Mouse (Mus musculus) liver, embryonic 15.5 days (tissue): ENCODE measurements around the gene Fzd2. TPM values are rescaled to one million over a fixed set of nuclear protein-coding genes. Genes with fewer than 3 reads are reported as not detected.
"Not testable (repeated sequence)": the region's sequence is repeated elsewhere in the genome, so short reads cannot be mapped to it uniquely, and the experiment has no call there.

Experiments used
- ATAC-seq: fragments of 200-750 bp; cut with Nextera tagmentation; 2 replicates; pipeline ENCODE4 v1.8.0; 2017; ENCODE audit warnings: moderate number of reproducible peaks, mild to moderate bottlenecking, moderate library complexity; ENCODE audit not compliant: insufficient read depth
- H3K27ac ChIP-seq: fragments of 300-500 bp; sonication (generic); replicated peaks from 2 replicates; pipeline ENCODE4 v1.5.1; 2015; ENCODE audit warnings: mild to moderate bottlenecking, inconsistent platforms
- H3K27me3 ChIP-seq: fragments of 300-500 bp; sonication (generic); 2 replicates; pipeline ENCODE4 v1.6.1; 2015; ENCODE audit warnings: mild to moderate bottlenecking, inconsistent platforms
- H3K36me3 ChIP-seq: fragments of 300-500 bp; sonication (generic); replicated peaks from 2 replicates; pipeline ENCODE4 v1.6.1; 2015; ENCODE audit warnings: moderate library complexity, mild to moderate bottlenecking, inconsistent platforms
- H3K4me1 ChIP-seq: fragments of 300-500 bp; sonication (generic); replicated peaks from 2 replicates; pipeline ENCODE4 v1.6.1; 2015; ENCODE audit warnings: inconsistent platforms
- H3K4me2 ChIP-seq: fragments of 300-500 bp; sonication (generic); 2 replicates; pipeline ENCODE4 v1.6.1; 2015; ENCODE audit warnings: moderate library complexity, mild to moderate bottlenecking, inconsistent platforms
- H3K4me3 ChIP-seq: fragments of 300-500 bp; sonication (generic); replicated peaks from 2 replicates; pipeline ENCODE4 v1.5.1; 2015; ENCODE audit warnings: mild to moderate bottlenecking, inconsistent platforms
- H3K9ac ChIP-seq: fragments of 300-500 bp; sonication (generic); 2 replicates; pipeline ENCODE4 v1.6.1; 2015; ENCODE audit warnings: moderate library complexity, mild to moderate bottlenecking, inconsistent platforms
- H3K9me3 ChIP-seq: fragments of 300-500 bp; sonication (generic); replicated peaks from 2 replicates; pipeline ENCODE4 v1.6.1; 2016; ENCODE audit warnings: inconsistent platforms
- WGBS: fragments of 180-500 bp; shearing (Covaris S2); methylation state at CpG from one replicate; pipeline ENCODE4 v1.1.7; 2015; ENCODE audit warnings: mixed read lengths; ENCODE audit not compliant: insufficient replicate concordance; 5-methylcytosine and 5-hydroxymethylcytosine counted together
- polyA plus RNA-seq: library from polyadenylated mRNA; unstranded; fragments of >200 nt; fragmentation: Nextera tagmentation; extraction: Ambion mirVana; gene quantifications from 2 replicates; pipeline ENCODE4 v1.2.1, GENCODE M21; 2015

Gene Fzd2
- polyA plus RNA-seq: 0.41 and 0.60 TPM in 2 replicates

GRCm38 (mm10) chr11:102604010-102604584, at the start of gene Fzd2:
Fzd2 (plus strand) TSS chr11:102604396.
- ATAC-seq: peak; percentile 44
- H3K4me2 ChIP-seq: peak within 1 kb of the TSS; percentile 52
- H3K4me3 ChIP-seq: peak within 1 kb of the TSS; percentile 43
- under 1% methylated on average over 27 of the region's 31 CpGs for WGBS
- no peaks in the 10 kb centered on the region for H3K9me3 ChIP-seq
- no peak within 1 kb of the TSS for H3K9ac ChIP-seq
- H3K27me3 ChIP-seq: peaks cover 93% of the 10 kb centered on the region
- H3K4me1 ChIP-seq: peaks cover 9% of the 10 kb centered on the region
- no peaks in the 10 kb centered on the region for H3K36me3 ChIP-seq
- no peak within 1 kb of the TSS for H3K27ac ChIP-seq

GRCm38 (mm10) chr11:102555400-102556030, 48.7 kb upstream of the Fzd2 start:
- WGBS: under 1% methylated on average over 39 of the region's 39 CpGs
- Histone ChIP-seq H3K4me1 (peaks cover 29% of the 10 kb centered on the region), H3K9ac (peak overlapping the region; percentile 98), H3K36me3 (peaks cover 12% of the 10 kb centered on the region; the same call in 1 of the 2 replicates), H3K4me2 (peak overlapping the region; percentile 68), H3K9me3 (no peaks in the 10 kb centered on the region), H3K27me3 (no peaks in the 10 kb centered on the region), H3K27ac (peak overlapping the region; percentile 89), H3K4me3 (peak overlapping the region; percentile 91)
- ATAC-seq: peak; percentile 60

GRCm38 (mm10) chr11:102556031-102556715, 48.0 kb upstream of the Fzd2 start, which contains the start of gene Gpatch8:
Gpatch8 (minus strand) TSS chr11:102556392.
- H3K27me3 ChIP-seq: no peaks in the 10 kb centered on the region
- peak within 1 kb of the TSS; percentile 89 for H3K27ac ChIP-seq
- under 1% methylated on average over 52 of the region's 55 CpGs for WGBS
- H3K36me3 ChIP-seq: peaks cover 8% of the 10 kb centered on the region; the same call in 1 of the 2 replicates
- ATAC-seq: peak; percentile 94
- no peaks in the 10 kb centered on the region for H3K9me3 ChIP-seq
- H3K4me2 ChIP-seq: peak within 1 kb of the TSS; percentile 68
- H3K4me3 ChIP-seq: peak within 1 kb of the TSS; percentile 91
- peak within 1 kb of the TSS; percentile 98 for H3K9ac ChIP-seq
- peaks cover 26% of the 10 kb centered on the region for H3K4me1 ChIP-seq

DNA sequence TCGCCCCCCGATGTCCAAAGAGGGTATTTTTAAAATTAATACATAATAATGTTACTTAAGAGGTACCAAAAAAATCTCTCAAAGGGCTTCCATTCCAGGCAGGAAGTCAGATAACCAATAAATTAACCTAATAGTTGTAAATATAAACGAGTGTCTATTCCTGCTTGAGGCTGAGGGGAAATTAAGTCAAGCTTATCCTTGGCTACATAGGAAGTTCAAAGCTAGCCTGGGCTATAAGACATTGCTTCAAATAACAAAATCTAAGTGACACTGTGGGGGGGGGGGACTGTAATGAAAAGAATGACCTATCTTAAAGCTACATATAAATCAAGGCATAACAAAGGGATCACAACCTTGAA, 47.5 kb upstream of the Fzd2 start:
- Histone ChIP-seq H3K27me3 (no peaks in the 10 kb centered on the region), H3K9me3 (no peaks in the 10 kb centered on the region), H3K36me3 (0 out of 2 replicates have a peak, but pooled peaks cover 5% of the 10 kb centered on the region), H3K4me1 (peaks cover 23% of the 10 kb centered on the region), H3K4me3 (peak overlapping the region; percentile 91), H3K4me2 (peak overlapping the region; percentile 68), H3K9ac (peak overlapping the region; percentile 98; the same call in 1 of the 2 replicates), H3K27ac (peak overlapping the region; percentile 89)
- ATAC-seq: no peak
- 3% methylated on average over 3 of the region's 3 CpGs for WGBS

- H3K27me3 ChIP-seq: no peaks in the 10 kb centered on the region
- WGBS: 67% methylated on average over 1 of the region's 1 CpGs
Observed at GRCm38 (mm10) chr11:102557386-102557785, 46.8 kb upstream of the Fzd2 start.

GRCm38 (mm10) chr11:102558704-102559103, 45.5 kb upstream of the Fzd2 start:
- Histone ChIP-seq H3K27me3 (no peaks in the 10 kb centered on the region), H3K9me3 (no peaks in the 10 kb centered on the region), H3K4me1 (peaks cover 17% of the 10 kb centered on the region), H3K4me2 (no peak overlapping the region), H3K4me3 (no peak overlapping the region), H3K9ac (no peak overlapping the region), H3K36me3 (no peaks in the 10 kb centered on the region), H3K27ac (no peak overlapping the region)
- no peak for ATAC-seq
- WGBS: 74% methylated on average over 5 of the region's 5 CpGs

More at GRCm38 (mm10) chr11:102557386-102557785, 46.8 kb upstream of the Fzd2 start:
- no peak overlapping the region for H3K9ac ChIP-seq
- no peak overlapping the region for H3K27ac ChIP-seq
- H3K9me3 ChIP-seq: no peaks in the 10 kb centered on the region
- H3K4me2 ChIP-seq: no peak overlapping the region
- no peak overlapping the region for H3K4me3 ChIP-seq
- H3K36me3 ChIP-seq: no peaks in the 10 kb centered on the region
- H3K4me1 ChIP-seq: peaks cover 19% of the 10 kb centered on the region
- no peak for ATAC-seq

- Histone ChIP-seq H3K4me3 (peak overlapping the region; percentile 23; the same call in 1 of the 2 replicates), H3K4me2 (peak overlapping the region; percentile 65), H3K27ac (peak overlapping the region; percentile 80), H3K4me1 (peaks cover 16% of the 10 kb centered on the region)
- H3K9me3 ChIP-seq, H3K36me3 ChIP-seq, H3K9ac ChIP-seq, H3K27me3 ChIP-seq: not testable (repeated sequence)
- ATAC-seq: peak; percentile 79
- 37% methylated on average over 14 of the region's 14 CpGs for WGBS
Observed at GRCm38 (mm10) chr11:102564952-102565671, 39.1 kb upstream of the Fzd2 start.

DNA sequence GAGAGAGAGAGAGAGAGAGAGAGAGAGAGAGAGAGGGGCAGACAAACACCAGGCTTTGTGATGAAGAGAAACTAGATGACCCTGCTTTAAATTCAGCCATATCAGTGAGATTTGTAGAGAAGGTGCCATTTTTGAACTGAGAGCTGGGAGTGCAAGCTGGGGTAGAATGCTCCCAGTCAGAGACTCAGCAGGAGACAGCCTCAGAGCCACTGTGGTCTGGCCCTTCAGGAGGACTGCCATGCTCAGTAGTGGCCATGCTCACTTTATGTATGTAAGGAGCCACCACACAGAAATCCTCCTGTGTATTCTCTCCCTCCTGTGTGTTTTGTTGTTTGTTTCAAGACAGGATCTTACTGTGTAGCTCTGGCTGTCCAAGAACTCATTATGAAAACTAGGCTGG, 38.5 kb upstream of the Fzd2 start:
- Histone ChIP-seq H3K36me3 (no peaks in the 10 kb centered on the region), H3K4me2 (peak overlapping the region; percentile 65), H3K4me3 (0 out of 2 replicates have a peak overlapping the region, but pooled peaks have one; percentile 2), H3K9ac (no peak overlapping the region), H3K9me3 (no peaks in the 10 kb centered on the region), H3K4me1 (peaks cover 16% of the 10 kb centered on the region), H3K27ac (peak overlapping the region; percentile 80), H3K27me3 (no peaks in the 10 kb centered on the region)
- peak; percentile 69 for ATAC-seq

DNA sequence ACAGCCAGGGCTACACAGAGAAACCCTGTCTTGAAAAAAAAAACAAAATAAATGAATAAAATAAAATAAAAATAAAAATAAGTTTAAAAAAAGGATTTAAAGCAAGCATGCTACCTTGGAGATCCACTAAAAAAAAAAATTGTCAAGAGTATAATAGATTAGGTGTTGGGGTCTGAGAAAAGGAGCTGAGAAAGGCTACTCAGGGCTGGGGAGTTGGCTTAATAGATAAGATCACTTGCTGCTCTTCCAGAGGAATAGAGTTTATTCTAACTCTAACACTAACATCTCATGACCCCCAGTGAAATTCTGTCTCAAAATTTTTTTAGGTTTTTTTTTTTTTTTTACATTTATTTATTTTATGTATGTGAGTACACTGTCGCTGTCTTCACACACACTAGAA, 37.9 kb upstream of the Fzd2 start:
- Histone ChIP-seq H3K27me3 (no peaks in the 10 kb centered on the region), H3K9me3 (no peaks in the 10 kb centered on the region), H3K4me3 (no peak overlapping the region), H3K9ac (no peak overlapping the region), H3K27ac (no peak overlapping the region; the same call in 1 of the 2 replicates), H3K4me1 (peaks cover 16% of the 10 kb centered on the region), H3K4me2 (no peak overlapping the region), H3K36me3 (no peaks in the 10 kb centered on the region)
- WGBS: 89% methylated on average over 1 of the region's 1 CpGs
- ATAC-seq: no peak

DNA sequence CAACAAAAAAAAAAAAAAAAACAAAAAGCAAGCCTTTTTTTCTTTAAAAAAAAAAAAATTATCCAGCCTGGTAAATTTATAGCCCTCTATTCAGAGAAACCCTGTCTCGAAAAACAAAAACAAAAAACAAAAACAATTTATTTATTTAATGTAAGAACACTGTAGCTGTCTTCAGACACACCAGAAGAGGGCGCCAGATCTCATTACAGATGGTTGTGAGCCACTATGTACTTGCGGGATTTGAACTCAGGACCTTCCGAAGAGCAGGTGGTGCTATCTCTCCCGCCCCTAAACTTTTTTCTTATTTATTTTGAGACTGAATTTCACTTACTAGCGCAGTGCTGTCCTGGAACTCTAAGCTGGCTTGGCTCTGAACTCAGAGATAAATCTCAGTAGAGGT, 37.0 kb upstream of the Fzd2 start:
- Histone ChIP-seq H3K27me3 (no peaks in the 10 kb centered on the region), H3K27ac (no peak overlapping the region), H3K9ac (no peak overlapping the region), H3K4me2 (no peak overlapping the region), H3K9me3 (no peaks in the 10 kb centered on the region), H3K36me3 (no peaks in the 10 kb centered on the region), H3K4me1 (peaks cover 16% of the 10 kb centered on the region), H3K4me3 (no peak overlapping the region)
- no peak for ATAC-seq
- 74% methylated on average over 6 of the region's 6 CpGs for WGBS

DNA sequence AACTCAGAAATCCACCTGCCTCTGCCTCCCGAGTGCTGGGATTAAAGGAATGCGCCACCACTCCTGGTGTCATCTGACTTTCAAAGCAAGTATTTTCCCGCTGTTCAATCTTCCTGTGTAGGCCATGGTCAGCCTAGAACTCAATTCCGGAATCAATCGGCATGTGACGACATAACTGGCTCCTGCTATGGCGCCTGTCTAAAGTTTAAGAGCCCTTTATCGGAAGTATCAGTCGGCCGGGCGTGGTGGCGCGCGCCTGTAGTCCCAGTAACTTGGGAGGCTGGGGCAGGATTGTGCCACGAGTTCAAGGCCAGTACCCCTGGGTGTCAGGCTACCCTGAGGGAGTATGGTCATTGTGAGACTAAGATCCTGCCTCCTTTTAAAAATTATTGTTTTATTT, 36.5 kb upstream of the Fzd2 start:
- H3K4me1 ChIP-seq: peaks cover 16% of the 10 kb centered on the region
- no peak for ATAC-seq
- H3K9ac ChIP-seq: no peak overlapping the region
- no peaks in the 10 kb centered on the region for H3K36me3 ChIP-seq
- H3K27ac ChIP-seq: no peak overlapping the region
- no peaks in the 10 kb centered on the region for H3K9me3 ChIP-seq
- no peaks in the 10 kb centered on the region for H3K27me3 ChIP-seq
- WGBS: 86% methylated on average over 15 of the region's 15 CpGs
- no peak overlapping the region for H3K4me2 ChIP-seq
- H3K4me3 ChIP-seq: no peak overlapping the region
